Mouse (Mus musculus): ENCODE results near the gene Nfx1. TPM values are rescaled to one million over a fixed set of nuclear protein-coding genes. Genes with fewer than 3 reads are reported as not detected.

The Nfx1 gene
- polyA plus RNA-seq, 1 experiment: 38.5 TPM

DNA sequence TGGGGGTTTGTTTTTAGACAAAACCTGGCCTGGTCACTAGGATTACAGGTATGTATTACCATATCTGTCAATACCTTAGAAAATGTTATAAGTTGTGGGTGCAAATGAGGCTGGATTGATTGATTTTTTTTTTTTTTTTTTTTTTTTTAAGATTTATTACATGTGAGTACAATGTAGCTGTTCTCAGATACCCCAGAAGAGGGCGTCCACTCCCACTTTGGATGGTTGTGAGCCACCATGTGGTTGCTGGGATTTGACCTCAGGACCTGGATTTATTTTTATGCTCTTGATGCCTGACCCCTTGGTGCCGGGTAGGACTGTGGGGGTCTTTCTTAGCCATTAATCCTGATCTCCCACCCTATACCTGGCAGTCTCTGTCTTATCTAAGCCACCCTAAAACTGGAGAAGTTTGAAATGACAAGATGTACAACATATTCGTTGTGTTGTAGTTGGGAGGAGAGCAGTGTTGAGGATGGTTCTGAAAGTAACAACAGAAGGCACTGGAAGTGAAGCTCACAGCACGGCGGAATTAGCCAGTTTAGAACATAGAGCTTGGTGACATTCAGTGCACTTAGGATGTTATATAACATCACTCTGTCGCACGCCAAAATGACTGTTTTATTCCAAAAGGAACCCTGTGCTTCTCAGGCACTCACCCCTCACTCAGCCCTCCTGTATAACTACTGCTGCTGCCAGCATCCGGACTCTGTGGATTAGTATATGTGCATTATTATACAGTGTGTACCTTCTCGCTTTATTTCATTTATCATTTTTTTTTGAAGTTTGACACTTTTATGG lies 30.3 kb downstream of the Nfx1 start:
- Histone ChIP-seq H3K4me3 (ENCODE audit: insufficient read depth, low read length) (no peak overlapping the region), H3K27ac (ENCODE audit: insufficient read depth, low read depth, low read length) (no peak overlapping the region), H3K4me1 (ENCODE audit: control insufficient read depth, insufficient read depth, low read length) (peaks cover 11% of the 10 kb centered on the region)
- TF ChIP-seq CTCF (IDR thresholded peaks at IDR 0.05; ENCODE audit: low read depth, low read length) (no peak), POLR2A (IDR thresholded peaks at IDR 0.05; ENCODE audit: borderline replicate concordance, low read depth, low read length) (no peak)

DNA sequence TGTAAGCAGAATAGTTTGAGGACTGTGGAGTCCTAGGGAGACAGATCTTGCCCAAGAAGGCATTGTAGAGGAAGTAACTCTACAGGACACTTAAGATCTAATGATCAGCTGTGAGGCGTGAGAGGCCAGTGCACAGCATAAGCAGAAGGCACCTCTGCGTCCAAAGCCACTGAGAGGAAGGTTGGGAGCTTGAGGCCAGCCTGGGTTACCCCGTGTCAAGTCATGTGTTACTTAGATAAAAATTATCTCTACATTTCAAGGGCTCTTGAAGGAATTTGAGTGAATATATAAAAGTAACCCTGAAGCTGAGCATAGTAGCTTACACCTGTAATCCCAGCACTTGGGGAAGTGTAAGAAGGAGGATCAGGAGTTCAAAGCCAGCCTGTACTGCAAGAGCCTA lies 42.6 kb downstream of the Nfx1 start:
- Histone ChIP-seq H3K4me1 (ENCODE audit: control insufficient read depth, insufficient read depth, low read length) (no peaks in the 10 kb centered on the region), H3K4me3 (ENCODE audit: insufficient read depth, low read length) (no peak overlapping the region), H3K27ac (ENCODE audit: insufficient read depth, low read depth, low read length) (no peak overlapping the region)
- no peak for TF ChIP-seq POLR2A (IDR thresholded peaks at IDR 0.05; ENCODE audit: borderline replicate concordance, low read depth, low read length)
- no peak for TF ChIP-seq CTCF (IDR thresholded peaks at IDR 0.05; ENCODE audit: low read depth, low read length)

GRCm38 (mm10) chr4:41015798-41016197 lies 45.1 kb downstream of the Nfx1 start:
- TF ChIP-seq CTCF (IDR thresholded peaks at IDR 0.05; ENCODE audit: low read depth, low read length): no peak
- TF ChIP-seq POLR2A (IDR thresholded peaks at IDR 0.05; ENCODE audit: borderline replicate concordance, low read depth, low read length): no peak
- Histone ChIP-seq H3K4me1 (ENCODE audit: control insufficient read depth, insufficient read depth, low read length) (no peaks in the 10 kb centered on the region), H3K27ac (ENCODE audit: insufficient read depth, low read depth, low read length) (no peak overlapping the region), H3K4me3 (ENCODE audit: insufficient read depth, low read length) (no peak overlapping the region)

DNA sequence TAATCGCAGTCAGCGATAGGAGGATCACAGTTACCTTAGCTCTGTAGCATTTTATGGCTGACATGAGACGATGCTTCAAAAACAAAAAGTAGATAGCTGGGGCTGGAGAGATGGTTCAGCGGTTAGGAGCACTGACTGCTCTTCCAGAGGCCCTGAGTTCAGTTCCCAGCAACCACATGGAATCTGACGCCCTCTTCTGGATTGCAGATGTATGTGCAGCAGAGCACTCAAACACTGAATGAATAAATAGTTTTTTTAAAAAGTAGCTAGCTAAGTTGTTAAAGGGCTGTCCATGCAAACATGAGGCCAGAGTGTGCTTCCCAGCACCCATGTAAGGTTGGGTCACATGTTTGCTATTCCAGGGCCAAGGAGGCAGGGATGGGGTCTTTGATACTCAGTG lies 50.4 kb downstream of the Nfx1 start:
- H3K4me1 ChIP-seq (ENCODE audit: control insufficient read depth, insufficient read depth, low read length): peaks cover 9% of the 10 kb centered on the region
- no peak overlapping the region for H3K27ac ChIP-seq (ENCODE audit: insufficient read depth, low read depth, low read length)
- TF ChIP-seq POLR2A (IDR thresholded peaks at IDR 0.05; ENCODE audit: borderline replicate concordance, low read depth, low read length) (no peak), CTCF (IDR thresholded peaks at IDR 0.05; ENCODE audit: low read depth, low read length) (no peak)
- no peak overlapping the region for H3K4me3 ChIP-seq (ENCODE audit: insufficient read depth, low read length)

DNA sequence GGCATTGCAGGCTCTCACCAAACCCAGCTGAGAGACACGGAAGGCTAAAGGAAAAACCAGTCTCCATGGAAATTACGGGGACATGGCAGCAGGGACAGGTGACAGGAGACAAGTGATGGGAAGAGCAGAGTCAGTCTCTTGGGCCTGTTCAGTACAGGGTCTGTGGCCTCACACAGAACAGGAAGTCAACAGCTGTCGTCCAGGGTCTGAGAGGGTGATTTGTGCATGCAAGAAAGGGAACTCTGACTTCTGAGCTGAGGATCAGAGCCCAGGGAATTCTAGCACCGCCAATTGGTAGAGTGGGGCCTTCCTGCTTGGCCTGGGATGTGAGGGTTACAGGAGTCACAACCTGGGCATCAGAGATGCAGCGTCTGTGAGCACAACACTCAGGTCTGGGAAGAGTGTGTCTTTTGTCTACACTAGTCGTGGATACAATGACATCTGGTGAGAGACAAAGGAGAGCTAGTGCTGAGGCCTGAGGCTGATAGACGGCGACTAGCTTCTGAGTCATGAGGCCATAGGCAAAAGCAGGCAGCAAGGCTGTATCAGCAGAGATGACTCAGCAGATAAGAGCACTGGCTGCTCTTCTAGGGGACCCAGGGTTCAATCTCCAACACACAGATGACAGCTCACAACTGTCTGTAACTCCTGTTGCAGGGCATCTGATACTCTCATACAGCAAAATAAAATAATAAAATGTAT lies 55.5 kb downstream of the Nfx1 start:
- Histone ChIP-seq H3K4me3 (ENCODE audit: insufficient read depth, low read length) (no peak overlapping the region), H3K27ac (ENCODE audit: insufficient read depth, low read depth, low read length) (peak overlapping the region; percentile 49), H3K4me1 (ENCODE audit: control insufficient read depth, insufficient read depth, low read length) (peaks cover 21% of the 10 kb centered on the region)
- TF ChIP-seq POLR2A (IDR thresholded peaks at IDR 0.05; ENCODE audit: borderline replicate concordance, low read depth, low read length) (no peak), CTCF (IDR thresholded peaks at IDR 0.05; ENCODE audit: low read depth, low read length) (no peak)

GRCm38 (mm10) chr4:41027872-41028271 lies 57.2 kb downstream of the Nfx1 start:
- Histone ChIP-seq H3K4me1 (ENCODE audit: control insufficient read depth, insufficient read depth, low read length) (peaks cover 27% of the 10 kb centered on the region), H3K27ac (ENCODE audit: insufficient read depth, low read depth, low read length) (no peak overlapping the region), H3K4me3 (ENCODE audit: insufficient read depth, low read length) (no peak overlapping the region)
- TF ChIP-seq CTCF (IDR thresholded peaks at IDR 0.05; ENCODE audit: low read depth, low read length): no peak
- no peak for TF ChIP-seq POLR2A (IDR thresholded peaks at IDR 0.05; ENCODE audit: borderline replicate concordance, low read depth, low read length)

GRCm38 (mm10) chr4:41028272-41028671 lies 57.6 kb downstream of the Nfx1 start:
- Histone ChIP-seq H3K4me3 (ENCODE audit: insufficient read depth, low read length) (no peak overlapping the region), H3K4me1 (ENCODE audit: control insufficient read depth, insufficient read depth, low read length) (peaks cover 27% of the 10 kb centered on the region), H3K27ac (ENCODE audit: insufficient read depth, low read depth, low read length) (no peak overlapping the region)
- TF ChIP-seq CTCF (IDR thresholded peaks at IDR 0.05; ENCODE audit: low read depth, low read length) (peak; percentile 28; the same call in 1 of the 2 replicates), POLR2A (IDR thresholded peaks at IDR 0.05; ENCODE audit: borderline replicate concordance, low read depth, low read length) (no peak)

- Histone ChIP-seq H3K4me3 (ENCODE audit: insufficient read depth, low read length) (no peak overlapping the region), H3K4me1 (ENCODE audit: control insufficient read depth, insufficient read depth, low read length) (peaks cover 27% of the 10 kb centered on the region), H3K27ac (ENCODE audit: insufficient read depth, low read depth, low read length) (no peak overlapping the region)
- TF ChIP-seq POLR2A (IDR thresholded peaks at IDR 0.05; ENCODE audit: borderline replicate concordance, low read depth, low read length) (no peak), CTCF (IDR thresholded peaks at IDR 0.05; ENCODE audit: low read depth, low read length) (no peak)
Measured at GRCm38 (mm10) chr4:41029372-41029771, 58.7 kb downstream of the Nfx1 start.

- H3K27ac ChIP-seq (ENCODE audit: insufficient read depth, low read depth, low read length): no peak overlapping the region
- no peak for TF ChIP-seq CTCF (IDR thresholded peaks at IDR 0.05; ENCODE audit: low read depth, low read length)
- H3K4me3 ChIP-seq (ENCODE audit: insufficient read depth, low read length): no peak overlapping the region
- H3K4me1 ChIP-seq (ENCODE audit: control insufficient read depth, insufficient read depth, low read length): peaks cover 16% of the 10 kb centered on the region
Measured at GRCm38 (mm10) chr4:41031242-41031641, 60.5 kb downstream of the Nfx1 start.

DNA sequence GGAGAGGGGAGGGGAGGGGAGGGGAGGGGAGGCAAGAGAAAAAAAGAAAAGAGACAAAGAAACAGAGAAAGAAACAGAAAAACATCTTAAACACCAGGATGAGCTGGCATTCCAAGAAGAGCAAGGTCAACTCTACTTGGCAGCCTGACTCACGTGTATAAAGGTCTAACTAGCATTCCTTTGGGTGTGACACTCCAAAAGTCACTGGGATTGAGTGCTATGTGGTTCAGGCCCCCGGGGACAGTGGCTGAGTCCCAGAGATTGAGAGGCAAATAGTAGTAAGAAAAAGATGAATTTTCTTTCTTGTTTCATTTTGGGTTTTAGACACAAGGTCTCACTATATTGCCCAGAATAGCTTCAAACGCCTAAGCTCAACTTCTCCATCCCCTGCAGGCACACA lies 67.2 kb downstream of the Nfx1 start:
- H3K27ac ChIP-seq (ENCODE audit: insufficient read depth, low read depth, low read length): no peak overlapping the region
- TF ChIP-seq POLR2A (IDR thresholded peaks at IDR 0.05; ENCODE audit: borderline replicate concordance, low read depth, low read length): no peak
- no peak for TF ChIP-seq CTCF (IDR thresholded peaks at IDR 0.05; ENCODE audit: low read depth, low read length)
- no peak overlapping the region for H3K4me3 ChIP-seq (ENCODE audit: insufficient read depth, low read length)
- H3K4me1 ChIP-seq (ENCODE audit: control insufficient read depth, insufficient read depth, low read length): peaks cover 2% of the 10 kb centered on the region

All from bone marrow macrophage, adult 2 months (primary cell).